Mouse (Mus musculus): ENCODE data around the gene Hsd17b7. TPM values are rescaled to one million over a fixed set of nuclear protein-coding genes. Genes with fewer than 3 reads are reported as not detected.

Gene Hsd17b7
- polyA plus RNA-seq (2012; rRNA removed) = 3.9 and 4.8 TPM in 2 replicates

GRCm38 (mm10) chr1:169968792-169969515 is at the start of gene Hsd17b7:
Hsd17b7 (minus strand) TSS chr1:169969241.
- Histone ChIP-seq H3K36me3 (ENCODE audit: control insufficient read depth, insufficient read depth, low read length) (no peaks in the 10 kb centered on the region), H3K27ac (ENCODE audit: control insufficient read depth, insufficient read depth, low read length) (no peak within 1 kb of the TSS), H3K4me1 (replicated peaks; ENCODE audit: control insufficient read depth, insufficient read depth, low read length) (no peaks in the 10 kb centered on the region), H3K27me3 (ENCODE audit: control insufficient read depth, insufficient read depth, low read length) (no peaks in the 10 kb centered on the region), H3K4me3 (ENCODE audit: control insufficient read depth, insufficient read depth, low read length) (peak within 1 kb of the TSS; percentile 54)
- DNase-seq = peak; percentile 97
- TF ChIP-seq CTCF (IDR thresholded peaks at IDR 0.05; ENCODE audit: borderline replicate concordance, control insufficient read depth, extremely low read depth, insufficient read depth, low read length, poor library complexity) = 0 out of 2 replicates have a peak, but pooled peaks have one; percentile 38
- peak; percentile 67; the same call in 1 of the 2 replicates for TF ChIP-seq POLR2A (IDR thresholded peaks at IDR 0.05; ENCODE audit: control insufficient read depth, extremely low read depth, insufficient read depth, low read length, poor library complexity)
- 3% methylated on average over 48 of the region's 48 CpGs for WGBS

GRCm38 (mm10) chr1:170014784-170015183 is 45.7 kb upstream of the Hsd17b7 start:
- TF ChIP-seq POLR2A (IDR thresholded peaks at IDR 0.05; ENCODE audit: control insufficient read depth, extremely low read depth, insufficient read depth, low read length, poor library complexity) (no peak), CTCF (IDR thresholded peaks at IDR 0.05; ENCODE audit: borderline replicate concordance, control insufficient read depth, extremely low read depth, insufficient read depth, low read length, poor library complexity) (no peak)
- WGBS = over 99% methylated on average over 3 of the region's 3 CpGs
- no peaks in the 10 kb centered on the region for H3K27me3 ChIP-seq (ENCODE audit: control insufficient read depth, insufficient read depth, low read length)
- H3K4me1 ChIP-seq (replicated peaks; ENCODE audit: control insufficient read depth, insufficient read depth, low read length) = no peaks in the 10 kb centered on the region
- no peak overlapping the region for H3K4me3 ChIP-seq (ENCODE audit: control insufficient read depth, insufficient read depth, low read length)
- no peak for DNase-seq
- no peak overlapping the region for H3K27ac ChIP-seq (ENCODE audit: control insufficient read depth, insufficient read depth, low read length)
- H3K36me3 ChIP-seq (ENCODE audit: control insufficient read depth, insufficient read depth, low read length) = no peaks in the 10 kb centered on the region

GRCm38 (mm10) chr1:170010716-170011505 is 41.9 kb upstream of the Hsd17b7 start:
- no peak overlapping the region for H3K27ac ChIP-seq (ENCODE audit: control insufficient read depth, insufficient read depth, low read length)

DNA sequence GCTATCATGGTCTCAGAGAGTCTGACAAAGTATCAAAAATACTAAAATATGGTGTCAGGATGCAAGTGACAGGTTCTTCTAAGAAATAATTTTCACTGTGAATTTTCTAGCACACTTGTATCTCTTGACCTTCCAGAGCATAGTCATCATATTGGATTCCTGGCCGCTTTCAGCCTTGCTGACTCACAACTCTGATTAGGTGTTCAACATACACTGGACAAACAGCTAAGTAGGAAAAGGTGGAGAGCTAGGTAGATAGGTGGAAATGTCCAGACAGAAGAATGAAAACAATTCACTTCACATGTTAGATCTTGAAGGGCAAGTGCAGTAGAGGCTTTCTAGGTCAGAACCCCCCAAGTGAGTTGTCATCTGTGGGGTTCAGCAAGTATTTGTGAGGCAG is 40.3 kb upstream of the Hsd17b7 start:
- Histone ChIP-seq H3K27me3 (ENCODE audit: control insufficient read depth, insufficient read depth, low read length) (no peaks in the 10 kb centered on the region), H3K27ac (ENCODE audit: control insufficient read depth, insufficient read depth, low read length) (no peak overlapping the region), H3K4me1 (replicated peaks; ENCODE audit: control insufficient read depth, insufficient read depth, low read length) (no peaks in the 10 kb centered on the region), H3K4me3 (ENCODE audit: control insufficient read depth, insufficient read depth, low read length) (no peak overlapping the region), H3K36me3 (ENCODE audit: control insufficient read depth, insufficient read depth, low read length) (no peaks in the 10 kb centered on the region)
- WGBS = 95% methylated on average over 1 of the region's 1 CpGs
- TF ChIP-seq CTCF (IDR thresholded peaks at IDR 0.05; ENCODE audit: borderline replicate concordance, control insufficient read depth, extremely low read depth, insufficient read depth, low read length, poor library complexity) (no peak), POLR2A (IDR thresholded peaks at IDR 0.05; ENCODE audit: control insufficient read depth, extremely low read depth, insufficient read depth, low read length, poor library complexity) (no peak)
- DNase-seq = no peak

More at GRCm38 (mm10) chr1:170010716-170011505, 41.9 kb upstream of the Hsd17b7 start:
- Histone ChIP-seq H3K4me1 (replicated peaks; ENCODE audit: control insufficient read depth, insufficient read depth, low read length) (no peaks in the 10 kb centered on the region), H3K4me3 (ENCODE audit: control insufficient read depth, insufficient read depth, low read length) (no peak overlapping the region), H3K27me3 (ENCODE audit: control insufficient read depth, insufficient read depth, low read length) (no peaks in the 10 kb centered on the region), H3K36me3 (ENCODE audit: control insufficient read depth, insufficient read depth, low read length) (no peaks in the 10 kb centered on the region)
- TF ChIP-seq CTCF (IDR thresholded peaks at IDR 0.05; ENCODE audit: borderline replicate concordance, control insufficient read depth, extremely low read depth, insufficient read depth, low read length, poor library complexity) (no peak), POLR2A (IDR thresholded peaks at IDR 0.05; ENCODE audit: control insufficient read depth, extremely low read depth, insufficient read depth, low read length, poor library complexity) (no peak)
- WGBS = 91% methylated on average over 15 of the region's 15 CpGs
- DNase-seq = no peak

DNA sequence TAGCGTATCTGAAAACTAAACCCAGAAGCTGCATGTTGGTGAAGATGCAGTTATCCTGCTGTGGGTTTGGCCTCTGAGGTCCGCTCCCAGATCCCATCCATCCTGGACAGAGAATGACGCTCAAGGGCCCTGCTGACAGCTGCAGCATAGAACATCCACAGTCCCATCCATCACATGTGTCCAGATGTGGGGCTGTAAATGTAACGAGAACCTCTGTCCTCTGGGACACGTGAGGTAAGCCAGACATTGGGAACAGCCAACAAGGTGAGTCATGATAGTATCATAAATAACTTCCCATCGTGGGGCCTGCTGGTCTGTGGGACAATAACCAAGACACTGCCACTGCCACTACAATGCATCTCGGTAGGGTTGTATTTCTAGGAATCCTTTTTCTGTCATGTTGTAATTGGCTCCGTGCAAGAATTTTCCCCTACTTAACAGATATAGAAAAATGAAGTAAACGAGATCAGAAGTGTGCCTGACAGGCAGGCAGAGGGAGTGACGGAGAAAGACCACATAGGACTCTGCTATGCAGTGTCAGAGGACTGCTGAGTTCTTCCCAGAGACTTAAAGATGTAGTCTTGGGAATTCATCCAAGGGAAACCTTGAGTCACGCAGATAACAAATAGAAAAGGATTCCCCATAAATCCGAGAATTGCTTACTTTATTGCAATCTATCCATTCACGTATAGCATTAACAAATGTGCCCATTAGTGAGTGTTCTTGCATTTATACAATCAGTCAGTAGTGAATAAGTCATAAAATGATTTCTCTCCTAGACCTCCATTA is 39.6 kb upstream of the Hsd17b7 start:
- DNase-seq = no peak
- Histone ChIP-seq H3K27me3 (ENCODE audit: control insufficient read depth, insufficient read depth, low read length) (no peaks in the 10 kb centered on the region), H3K36me3 (ENCODE audit: control insufficient read depth, insufficient read depth, low read length) (no peaks in the 10 kb centered on the region), H3K4me1 (replicated peaks; ENCODE audit: control insufficient read depth, insufficient read depth, low read length) (no peaks in the 10 kb centered on the region), H3K4me3 (ENCODE audit: control insufficient read depth, insufficient read depth, low read length) (no peak overlapping the region), H3K27ac (ENCODE audit: control insufficient read depth, insufficient read depth, low read length) (no peak overlapping the region)
- WGBS = 81% methylated on average over 13 of the region's 13 CpGs
- TF ChIP-seq POLR2A (IDR thresholded peaks at IDR 0.05; ENCODE audit: control insufficient read depth, extremely low read depth, insufficient read depth, low read length, poor library complexity) = no peak

DNA sequence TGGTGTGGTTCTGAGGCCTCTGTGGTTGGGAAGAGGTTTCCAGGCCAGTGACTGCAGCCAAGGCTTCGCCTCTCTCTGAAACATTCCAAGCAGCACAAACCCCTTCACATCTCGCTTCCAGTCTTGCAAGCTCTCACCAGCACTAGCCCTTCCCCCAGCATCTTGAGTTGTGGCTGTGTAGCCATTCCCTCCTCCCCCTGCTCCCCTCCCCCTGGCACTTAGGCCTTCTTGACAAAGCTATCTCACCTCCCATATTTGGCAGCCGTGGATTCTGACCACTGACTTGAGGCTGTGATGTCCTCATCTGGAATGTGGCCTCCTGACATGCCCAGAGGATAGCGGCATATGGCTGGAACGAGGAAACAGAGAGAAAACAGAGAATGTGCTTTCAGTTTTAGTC is 37.5 kb upstream of the Hsd17b7 start:
- 72% methylated on average over 5 of the region's 5 CpGs for WGBS
- Histone ChIP-seq H3K4me1 (replicated peaks; ENCODE audit: control insufficient read depth, insufficient read depth, low read length) (no peaks in the 10 kb centered on the region), H3K27me3 (ENCODE audit: control insufficient read depth, insufficient read depth, low read length) (no peaks in the 10 kb centered on the region), H3K4me3 (ENCODE audit: control insufficient read depth, insufficient read depth, low read length) (no peak overlapping the region), H3K27ac (ENCODE audit: control insufficient read depth, insufficient read depth, low read length) (no peak overlapping the region), H3K36me3 (ENCODE audit: control insufficient read depth, insufficient read depth, low read length) (no peaks in the 10 kb centered on the region)
- no peak for TF ChIP-seq POLR2A (IDR thresholded peaks at IDR 0.05; ENCODE audit: control insufficient read depth, extremely low read depth, insufficient read depth, low read length, poor library complexity)
- TF ChIP-seq CTCF (IDR thresholded peaks at IDR 0.05; ENCODE audit: borderline replicate concordance, control insufficient read depth, extremely low read depth, insufficient read depth, low read length, poor library complexity) = no peak
- no peak for DNase-seq
